Mouse (Mus musculus) embryonic facial prominence, embryonic 11.5 days (tissue): ENCODE data around the gene Znhit3. TPM values are rescaled to one million over a fixed set of nuclear protein-coding genes. Genes with fewer than 3 reads are reported as not detected.
A peak's percentile ranks its signal among the peaks of the same experiment; 100 is the strongest.

Experiments
- ATAC-seq: fragments of 200-750 bp; cut with Nextera tagmentation; replicated peaks from 2 replicates; pipeline ENCODE4 v1.8.0; 2017; ENCODE audit warnings: low read depth; ENCODE audit not compliant: insufficient number of reproducible peaks, low FRiP score, low TSS enrichment
- DNase-seq: peaks from one replicate; pipeline ENCODE4 v3.0.0-alpha.2; 2015; ENCODE audit warnings: low spot score
- H3K27ac ChIP-seq: fragments of 300-500 bp; sonication (generic); replicated peaks from 2 replicates; pipeline ENCODE4 v1.5.1; 2014; ENCODE audit warnings: mild to moderate bottlenecking, low read depth, low read length, control low read depth
- H3K27me3 ChIP-seq: fragments of 300-500 bp; sonication (generic); 2 replicates; pipeline ENCODE4 v1.6.1; 2014; ENCODE audit warnings: mild to moderate bottlenecking, low read length, moderate library complexity, mixed read lengths; ENCODE audit not compliant: control insufficient read depth, insufficient read depth
- H3K36me3 ChIP-seq: fragments of 300-500 bp; sonication (generic); replicated peaks from 2 replicates; pipeline ENCODE4 v1.6.1; 2014; ENCODE audit warnings: low read depth, mild to moderate bottlenecking, low read length, moderate library complexity, mixed read lengths; ENCODE audit not compliant: control insufficient read depth, insufficient read depth
- H3K4me1 ChIP-seq: fragments of 300-500 bp; sonication (generic); 2 replicates; pipeline ENCODE4 v1.6.1; 2014; ENCODE audit warnings: low read length, mixed read lengths; ENCODE audit not compliant: control insufficient read depth, insufficient read depth
- H3K4me2 ChIP-seq: fragments of 300-500 bp; sonication (generic); 2 replicates; pipeline ENCODE4 v1.6.1; 2014; ENCODE audit warnings: low read depth, mild to moderate bottlenecking, control low read depth, low read length, moderate library complexity
- H3K4me3 ChIP-seq: fragments of 300-500 bp; sonication (generic); 2 replicates; pipeline ENCODE4 v1.5.1; 2014; ENCODE audit warnings: low read depth, low read length, control low read depth
- H3K9ac ChIP-seq: fragments of 300-500 bp; sonication (generic); replicated peaks from 2 replicates; pipeline ENCODE4 v1.6.1; 2014; ENCODE audit warnings: mild to moderate bottlenecking, control low read depth, low read length
- H3K9me3 ChIP-seq: fragments of 300-500 bp; sonication (generic); replicated peaks from 2 replicates; pipeline ENCODE4 v1.6.1; 2016; ENCODE audit warnings: mild to moderate bottlenecking, low read length, inconsistent platforms, mixed read lengths; ENCODE audit not compliant: control insufficient read depth
- WGBS: fragments of 180-500 bp; shearing (Covaris S2); extraction: QIAGEN DNeasy Blood & Tissue Kit; methylation state at CpG from one replicate; pipeline ENCODE4 v1.1.7; 2014; 5-methylcytosine and 5-hydroxymethylcytosine counted together
- polyA plus RNA-seq: library from polyadenylated mRNA; unstranded; fragments of >200 nt; fragmentation: Nextera tagmentation; extraction: Ambion mirVana; gene quantifications from 2 replicates; pipeline ENCODE4 v1.2.1, GENCODE M21; 2014

Znhit3 gene
- polyA plus RNA-seq, 1 experiment from 2014 or later = 77.0 TPM

DNA sequence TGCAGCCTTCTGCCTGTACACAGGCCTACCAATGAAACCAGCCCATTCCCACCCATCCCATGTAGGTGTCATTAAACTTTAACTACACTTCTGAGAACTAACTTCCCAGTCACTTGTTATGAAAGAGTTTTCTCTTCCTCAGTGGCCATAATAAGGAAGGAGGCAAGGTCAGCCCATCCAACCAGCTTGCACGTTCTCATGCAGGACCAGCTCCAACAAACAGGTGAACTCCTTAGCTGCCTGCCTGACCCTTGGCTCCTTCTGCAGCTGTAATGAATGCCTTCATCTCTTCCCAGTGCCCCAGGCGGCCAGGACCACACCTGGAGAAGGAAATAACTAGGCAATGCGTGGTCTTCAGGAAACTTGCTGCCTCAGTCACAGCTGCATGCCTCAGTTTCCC, 29.7 kb upstream of the Znhit3 start:
- H3K9ac ChIP-seq = no peak overlapping the region
- peaks cover 4% of the 10 kb centered on the region; the same call in 1 of the 2 replicates for H3K27me3 ChIP-seq
- H3K4me2 ChIP-seq = no peak overlapping the region
- no peak overlapping the region for H3K27ac ChIP-seq
- ATAC-seq (no peak), DNase-seq (no peak)
- WGBS = 56% methylated on average over 3 of the region's 3 CpGs
- no peaks in the 10 kb centered on the region for H3K36me3 ChIP-seq
- H3K9me3 ChIP-seq = no peaks in the 10 kb centered on the region
- H3K4me3 ChIP-seq = no peak overlapping the region
- H3K4me1 ChIP-seq = no peaks in the 10 kb centered on the region

DNA sequence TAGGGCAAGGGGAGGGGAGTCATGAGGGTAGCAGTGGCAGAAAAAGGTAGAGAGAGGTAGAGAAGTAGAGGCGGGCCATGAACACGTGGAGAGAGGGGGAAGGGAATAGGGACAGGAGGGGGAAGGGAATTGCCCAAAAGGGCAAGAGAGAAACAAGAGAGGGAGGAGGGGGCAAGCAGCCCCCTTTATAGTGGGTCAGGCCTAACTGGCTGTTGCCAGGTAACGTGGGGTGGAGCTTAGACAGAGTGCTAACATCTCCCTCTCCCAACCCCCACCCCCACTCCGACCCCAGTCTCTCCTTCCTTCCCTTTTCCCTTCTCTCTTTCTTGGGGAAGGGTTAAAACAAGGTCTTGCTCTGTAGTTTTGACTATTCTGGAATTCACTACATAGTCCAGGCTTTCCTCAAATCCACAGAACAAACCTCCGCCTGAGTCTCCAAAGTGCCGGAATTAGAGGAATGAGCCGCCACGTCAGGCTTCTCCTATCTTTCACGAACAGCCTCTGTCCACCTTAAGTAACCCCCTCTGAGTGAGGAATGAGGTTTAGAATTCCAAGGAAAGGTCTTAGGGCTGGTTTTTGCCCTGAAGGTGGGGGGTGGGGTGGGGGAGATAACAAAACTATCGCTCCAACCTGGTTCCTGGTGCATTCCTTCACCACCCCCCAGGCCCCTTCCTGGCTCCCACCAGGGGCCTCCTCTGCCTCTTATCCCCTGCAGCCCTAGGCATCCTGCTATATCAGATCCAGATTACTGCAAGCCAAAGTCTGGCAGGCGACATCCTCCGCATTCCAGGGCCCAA, 28.7 kb upstream of the Znhit3 start:
- Histone ChIP-seq H3K9ac (no peak overlapping the region), H3K4me2 (no peak overlapping the region), H3K36me3 (no peaks in the 10 kb centered on the region), H3K4me3 (no peak overlapping the region), H3K9me3 (no peaks in the 10 kb centered on the region), H3K27ac (no peak overlapping the region), H3K27me3 (peaks cover 4% of the 10 kb centered on the region; the same call in 1 of the 2 replicates), H3K4me1 (no peaks in the 10 kb centered on the region)
- 2% methylated on average over 12 of the region's 12 CpGs for WGBS
- DNase-seq (no peak), ATAC-seq (no peak)

DNA sequence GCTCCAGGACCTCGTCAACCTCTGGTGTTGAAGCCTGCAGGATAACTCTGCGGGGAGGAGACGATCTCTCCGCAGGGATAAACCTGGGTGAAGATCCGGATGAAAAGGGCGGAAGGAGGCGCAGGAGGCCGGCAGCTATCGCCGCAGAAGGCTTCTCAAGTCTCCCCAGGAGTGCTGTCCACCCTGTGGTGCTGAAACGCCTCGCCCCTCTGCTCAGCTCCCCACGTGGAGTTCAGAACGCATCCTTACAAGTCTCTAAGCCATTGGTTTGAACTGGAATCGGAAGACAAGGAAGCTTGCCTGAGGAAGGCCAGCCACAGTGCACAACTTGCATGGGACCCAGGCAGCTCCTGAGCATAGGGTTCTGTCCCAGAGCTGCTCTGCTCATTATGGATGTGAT, 27.8 kb upstream of the Znhit3 start:
- H3K4me3 ChIP-seq = no peak overlapping the region
- no peaks in the 10 kb centered on the region for H3K4me1 ChIP-seq
- DNase-seq = peak; percentile 92
- H3K27me3 ChIP-seq = peaks cover 4% of the 10 kb centered on the region; the same call in 1 of the 2 replicates
- H3K9me3 ChIP-seq = no peaks in the 10 kb centered on the region
- no peaks in the 10 kb centered on the region for H3K36me3 ChIP-seq
- no peak for ATAC-seq
- H3K9ac ChIP-seq = no peak overlapping the region
- WGBS = under 1% methylated on average over 15 of the region's 15 CpGs
- H3K27ac ChIP-seq = no peak overlapping the region
- H3K4me2 ChIP-seq = peak overlapping the region; percentile 32

DNA sequence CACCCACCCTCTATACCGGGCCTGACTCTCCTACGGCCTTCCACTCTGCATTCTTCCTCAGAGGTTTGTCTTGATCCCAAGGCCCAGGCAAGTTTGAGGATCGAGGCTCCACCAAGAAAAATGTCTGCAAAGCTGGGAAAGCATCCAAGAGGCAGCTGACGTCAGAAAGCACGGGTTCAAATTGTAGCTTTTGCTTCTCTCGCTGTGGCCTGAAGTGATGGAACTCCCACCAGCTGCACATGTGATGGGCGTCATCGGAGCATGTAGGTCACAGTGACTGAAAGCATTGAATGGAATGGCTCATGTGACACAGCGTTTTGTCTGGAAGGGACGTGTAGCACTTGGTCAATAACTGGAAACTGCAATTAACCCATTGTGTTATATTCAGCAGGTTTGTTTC, 24.0 kb upstream of the Znhit3 start:
- no peaks in the 10 kb centered on the region for H3K36me3 ChIP-seq
- no peak overlapping the region for H3K4me2 ChIP-seq
- 78% methylated on average over 10 of the region's 10 CpGs for WGBS
- H3K9ac ChIP-seq = no peak overlapping the region
- peaks cover 4% of the 10 kb centered on the region; the same call in 1 of the 2 replicates for H3K27me3 ChIP-seq
- H3K27ac ChIP-seq = no peak overlapping the region
- H3K4me1 ChIP-seq = no peaks in the 10 kb centered on the region
- DNase-seq = no peak
- H3K4me3 ChIP-seq = no peak overlapping the region
- ATAC-seq = no peak
- no peaks in the 10 kb centered on the region for H3K9me3 ChIP-seq

DNA sequence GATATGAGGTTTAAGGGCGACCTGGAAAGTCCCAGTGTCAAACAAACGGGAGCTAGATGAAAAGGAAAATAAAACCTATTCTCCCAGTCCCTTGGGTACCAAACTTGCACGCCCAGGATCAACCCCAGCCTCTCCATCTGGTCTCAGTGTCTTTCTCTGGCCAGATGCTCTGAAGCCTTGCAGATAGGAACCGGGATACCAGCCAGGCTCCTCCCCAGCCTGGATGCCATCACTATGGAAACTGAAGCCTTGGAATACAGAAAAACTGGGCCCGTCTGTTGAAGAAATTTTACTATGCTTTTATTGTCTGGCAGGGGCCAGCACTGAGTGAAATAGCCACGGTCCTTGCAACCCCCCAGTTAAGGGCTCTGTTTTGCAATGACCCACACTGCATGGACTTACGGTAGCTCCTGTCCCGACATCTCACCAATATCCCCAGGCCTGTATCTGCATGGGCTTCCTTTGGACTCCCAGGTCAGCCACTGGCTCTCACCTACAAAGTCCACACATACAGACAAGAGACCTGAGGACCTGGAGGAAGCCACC, 23.4 kb upstream of the Znhit3 start:
- 0 out of 2 replicates have a peak, but pooled peaks cover 4% of the 10 kb centered on the region for H3K27me3 ChIP-seq

DNA sequence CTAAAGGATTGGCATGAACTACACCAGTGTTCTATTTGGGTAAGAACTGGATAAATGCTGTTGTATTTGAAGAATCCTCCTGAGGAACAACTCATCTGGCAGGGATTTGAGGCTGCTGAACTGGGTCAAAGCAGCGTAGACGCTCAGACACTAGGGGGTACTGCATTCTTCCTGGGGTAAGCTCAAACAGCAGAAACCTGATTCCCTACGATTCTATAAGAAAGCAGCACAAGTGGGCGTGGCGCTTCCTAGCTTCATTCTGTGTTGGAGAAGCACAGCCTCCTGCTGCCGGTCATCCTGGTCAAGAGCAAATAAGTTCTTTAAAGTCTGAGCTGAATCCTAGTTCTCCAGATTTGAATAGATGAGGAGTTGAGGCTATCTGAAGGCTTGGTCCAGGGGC, 16.1 kb upstream of the Znhit3 start:
- ATAC-seq = no peak
- H3K27me3 ChIP-seq = no peaks in the 10 kb centered on the region
- no peaks in the 10 kb centered on the region for H3K9me3 ChIP-seq
- H3K4me3 ChIP-seq = no peak overlapping the region
- no peak overlapping the region for H3K9ac ChIP-seq
- peak; percentile 42 for DNase-seq
- no peaks in the 10 kb centered on the region for H3K36me3 ChIP-seq
- WGBS = 16% methylated on average over 6 of the region's 6 CpGs
- H3K27ac ChIP-seq = no peak overlapping the region
- H3K4me1 ChIP-seq = no peaks in the 10 kb centered on the region
- no peak overlapping the region for H3K4me2 ChIP-seq

More for the DNA sequence above, 23.4 kb upstream of the Znhit3 start:
- H3K4me1 ChIP-seq = no peaks in the 10 kb centered on the region
- no peaks in the 10 kb centered on the region for H3K9me3 ChIP-seq
- ATAC-seq (no peak), DNase-seq (no peak)
- H3K27ac ChIP-seq = no peak overlapping the region
- H3K9ac ChIP-seq = no peak overlapping the region
- H3K4me3 ChIP-seq = no peak overlapping the region
- WGBS = 68% methylated on average over 8 of the region's 8 CpGs
- no peaks in the 10 kb centered on the region for H3K36me3 ChIP-seq
- H3K4me2 ChIP-seq = no peak overlapping the region

DNA sequence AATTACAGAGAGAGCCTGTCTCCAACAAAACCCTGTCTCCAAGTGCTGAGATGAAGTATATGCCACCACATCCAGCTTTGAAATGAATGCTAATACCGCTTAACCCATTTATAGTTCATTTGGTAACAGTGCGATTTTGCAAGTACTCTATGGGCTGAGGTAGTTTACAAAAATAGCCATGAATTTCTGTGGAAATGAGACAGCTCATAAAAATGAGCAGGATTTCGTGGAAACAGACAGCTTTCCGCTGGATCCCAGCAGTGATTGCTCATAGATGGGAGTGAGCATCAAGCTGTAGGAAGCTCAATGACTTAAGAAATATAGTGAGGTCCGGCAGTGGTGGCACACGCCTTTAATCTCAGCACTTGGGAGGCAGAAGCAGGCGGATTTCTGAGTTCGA, 4.8 kb upstream of the Znhit3 start:
- Histone ChIP-seq H3K4me3 (no peak overlapping the region), H3K4me1 (no peaks in the 10 kb centered on the region), H3K27me3 (no peaks in the 10 kb centered on the region), H3K9ac (no peak overlapping the region), H3K9me3 (no peaks in the 10 kb centered on the region), H3K27ac (no peak overlapping the region), H3K4me2 (no peak overlapping the region), H3K36me3 (no peaks in the 10 kb centered on the region)
- DNase-seq (no peak), ATAC-seq (no peak)
- 90% methylated on average over 8 of the region's 8 CpGs for WGBS

DNA sequence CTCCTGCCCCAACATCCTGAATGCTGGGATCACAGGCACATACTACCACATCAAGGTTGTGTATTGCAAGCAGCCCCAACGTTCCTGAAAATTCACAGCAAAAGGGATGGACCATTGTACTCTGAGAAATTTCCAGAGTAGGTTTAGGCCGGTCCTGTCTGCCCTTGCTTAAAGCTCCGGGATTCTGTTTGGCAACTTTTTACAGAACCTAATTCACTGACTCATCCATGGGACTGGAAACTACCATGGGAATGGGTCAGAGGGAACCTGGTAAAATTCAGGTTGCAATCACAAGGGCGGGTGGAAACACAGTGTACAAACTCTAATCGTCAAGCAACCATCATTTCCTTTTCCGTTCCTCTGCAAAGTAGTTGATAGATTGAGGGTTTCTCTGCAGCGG, 3.8 kb upstream of the Znhit3 start:
- Histone ChIP-seq H3K27me3 (no peaks in the 10 kb centered on the region), H3K27ac (no peak overlapping the region), H3K9ac (no peak overlapping the region), H3K36me3 (no peaks in the 10 kb centered on the region), H3K4me1 (no peaks in the 10 kb centered on the region), H3K9me3 (no peaks in the 10 kb centered on the region), H3K4me3 (no peak overlapping the region), H3K4me2 (no peak overlapping the region)
- ATAC-seq (no peak), DNase-seq (no peak)
- 75% methylated on average over 7 of the region's 7 CpGs for WGBS
